Mouse (Mus musculus) ES-Bruce4 (cell line): ENCODE measurements around the gene Rab11a. TPM values are rescaled to one million over a fixed set of nuclear protein-coding genes. Genes with fewer than 3 reads are reported as not detected.

Experiments used
- H3K27ac ChIP-seq: 2 replicates; pipeline ENCODE4 v1.5.1; 2012; ENCODE audit warnings: low read length, inconsistent platforms; ENCODE audit not compliant: insufficient read depth
- H3K27me3 ChIP-seq: 2 replicates; pipeline ENCODE4 v1.6.1; 2012; ENCODE audit warnings: mild to moderate bottlenecking, low read length, inconsistent platforms; ENCODE audit not compliant: control insufficient read depth, poor library complexity, insufficient read depth, severe bottlenecking
- H3K36me3 ChIP-seq: 2 replicates; pipeline ENCODE4 v1.6.1; 2012; ENCODE audit warnings: inconsistent platforms, mild to moderate bottlenecking, low read length, moderate library complexity; ENCODE audit not compliant: control insufficient read depth, poor library complexity, insufficient read depth, severe bottlenecking
- H3K4me1 ChIP-seq: one replicate; pipeline ENCODE4 v1.8.1; 2011; ENCODE audit warnings: low read length; ENCODE audit not compliant: control insufficient read depth, insufficient read depth
- H3K4me3 ChIP-seq: 2 replicates; pipeline ENCODE4 v1.5.1; 2011; ENCODE audit warnings: low read depth, mild to moderate bottlenecking, low read length
- H3K9ac ChIP-seq: 2 replicates; pipeline ENCODE4 v1.6.1; 2012; ENCODE audit warnings: low read depth, mild to moderate bottlenecking, inconsistent platforms; ENCODE audit not compliant: poor library complexity, severe bottlenecking
- H3K9me3 ChIP-seq: replicated peaks from 2 replicates; pipeline ENCODE4 v1.6.1; 2012; ENCODE audit warnings: mild to moderate bottlenecking, low read length, inconsistent platforms; ENCODE audit not compliant: control insufficient read depth, poor library complexity, insufficient read depth, severe bottlenecking
- CTCF ChIP-seq: IDR thresholded peaks from one replicate; pipeline ENCODE4 v1.8.1; 2011; ENCODE audit warnings: low read depth, low read length
- EP300 ChIP-seq: IDR thresholded peaks from 2 replicates; pipeline ENCODE4 v1.6.1; 2011; ENCODE audit warnings: low read depth, low read length; ENCODE audit not compliant: insufficient read depth
- POLR2A ChIP-seq: IDR thresholded peaks from one replicate; pipeline ENCODE4 v1.8.1; 2011; ENCODE audit warnings: low read length; ENCODE audit not compliant: insufficient read depth
- polyA plus RNA-seq: library from polyadenylated mRNA; stranded (reverse); fragments of >200 nt; gene quantifications from 2 replicates; pipeline ENCODE4 v1.2.4, GENCODE M21; 2011; ENCODE audit warnings: low read depth; ENCODE audit not compliant: missing spikeins, insufficient read depth, insufficient read length

The Rab11a gene
- polyA plus RNA-seq, 1 experiment: 222 TPM

GRCm38 (mm10) chr9:64668001-64668400 is 69.6 kb downstream of the Rab11a start:
- peaks cover 5% of the 10 kb centered on the region for H3K4me1 ChIP-seq

DNA sequence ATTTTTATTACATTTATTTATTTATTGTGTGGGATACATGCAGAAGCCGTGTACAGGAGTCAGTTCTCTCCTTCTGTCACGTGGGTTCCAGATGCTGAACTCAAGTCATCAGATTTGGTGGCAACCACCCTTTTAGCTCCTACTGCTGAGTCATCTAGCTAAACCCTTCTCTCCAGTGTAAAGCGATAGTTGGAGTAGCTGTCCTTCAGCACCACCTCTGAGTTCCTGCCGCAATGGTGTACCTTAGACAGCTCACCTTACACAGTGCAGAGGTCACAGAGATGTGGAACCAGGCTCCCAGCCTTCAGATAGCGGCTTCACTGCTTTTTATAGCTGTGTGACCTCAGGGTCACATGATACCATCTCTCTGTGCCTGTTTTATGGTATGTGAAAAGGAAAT is 70.0 kb downstream of the Rab11a start:
- no peak overlapping the region for H3K9ac ChIP-seq
- H3K36me3 ChIP-seq: no peaks in the 10 kb centered on the region
- H3K4me1 ChIP-seq: peaks cover 5% of the 10 kb centered on the region
- H3K27ac ChIP-seq: no peak overlapping the region
- TF ChIP-seq CTCF (no peak), POLR2A (no peak), EP300 (no peak)
- no peak overlapping the region for H3K4me3 ChIP-seq
- H3K9me3 ChIP-seq: no peaks in the 10 kb centered on the region
- no peaks in the 10 kb centered on the region for H3K27me3 ChIP-seq

More at GRCm38 (mm10) chr9:64668001-64668400, 69.6 kb downstream of the Rab11a start:
- Histone ChIP-seq H3K27me3 (no peaks in the 10 kb centered on the region), H3K36me3 (no peaks in the 10 kb centered on the region), H3K4me3 (no peak overlapping the region), H3K27ac (no peak overlapping the region), H3K9me3 (no peaks in the 10 kb centered on the region), H3K9ac (no peak overlapping the region)
- TF ChIP-seq CTCF: no peak
- 0 out of 2 replicates have a peak, but pooled peaks have one; percentile 5 for TF ChIP-seq EP300
- TF ChIP-seq POLR2A: no peak

DNA sequence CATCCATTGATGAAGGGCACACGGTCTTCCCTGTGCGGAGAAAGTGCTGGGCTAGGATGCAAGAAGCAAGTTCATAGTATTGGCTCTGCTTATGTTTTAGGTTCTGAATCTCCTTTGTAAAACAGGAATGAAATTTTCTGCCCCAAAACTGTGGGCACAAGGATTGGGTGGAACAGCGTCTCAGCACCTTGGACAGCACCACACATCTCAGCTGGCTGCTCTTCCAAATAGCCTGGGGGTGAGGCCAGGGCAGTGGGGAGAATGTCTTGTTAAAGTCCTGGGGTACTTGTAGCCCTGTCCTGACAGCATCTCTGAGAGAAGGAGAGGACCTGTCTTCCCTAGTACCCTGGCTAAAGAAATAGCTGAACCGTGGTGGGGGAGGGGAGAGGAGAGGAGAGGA is 71.0 kb downstream of the Rab11a start:
- no peaks in the 10 kb centered on the region for H3K27me3 ChIP-seq
- H3K36me3 ChIP-seq: no peaks in the 10 kb centered on the region
- H3K9me3 ChIP-seq: no peaks in the 10 kb centered on the region
- no peak overlapping the region for H3K27ac ChIP-seq
- TF ChIP-seq POLR2A (no peak), EP300 (no peak), CTCF (no peak)
- no peak overlapping the region for H3K9ac ChIP-seq
- H3K4me3 ChIP-seq: no peak overlapping the region
- peaks cover 5% of the 10 kb centered on the region for H3K4me1 ChIP-seq

Other genes starting within 250 kb of the Rab11a start
- gene Dennd4a, start 73.6 kb upstream of the Rab11a start, polyA plus RNA-seq: 8.6 and 9.8 TPM in 2 replicates
- gene Slc24a1, start 213.8 kb upstream of the Rab11a start, polyA plus RNA-seq: 0.76 and 0.79 TPM in 2 replicates
- 26.3 and 28.9 TPM in 2 replicates for gene Ints14, start 223.1 kb upstream of the Rab11a start, polyA plus RNA-seq